Mouse (Mus musculus) induced T-regulatory cell, adult 2 months (primary cell): ENCODE data around the gene Dhrs13.
"Not testable (repeated sequence)": the region's sequence is repeated elsewhere in the genome, so short reads cannot be mapped to it uniquely, and the experiment has no call there.

Experiments
- DNase-seq: peaks from one replicate; pipeline ENCODE4 v3.0.0-alpha.2; 2012; ENCODE audit warnings: low read depth

Dhrs13 gene

GRCm38 (mm10) chr11:78042290-78042870 is 10.3 kb downstream of the Dhrs13 start:
- DNase-seq, result not testable (repeated sequence)

- DNase-seq, result no peak
Measured at GRCm38 (mm10) chr11:78044758-78045251, 12.7 kb downstream of the Dhrs13 start.

- not testable (repeated sequence) for DNase-seq
Measured at GRCm38 (mm10) chr11:78048637-78049036, 16.6 kb downstream of the Dhrs13 start.

- DNase-seq, result no peak
Measured at GRCm38 (mm10) chr11:78053078-78053477, 21.0 kb downstream of the Dhrs13 start.

GRCm38 (mm10) chr11:78056946-78057345 is 24.9 kb downstream of the Dhrs13 start:
- DNase-seq, result no peak

GRCm38 (mm10) chr11:78059833-78060757 is 28.0 kb downstream of the Dhrs13 start:
- DNase-seq, result peak; percentile 67

- no peak for DNase-seq
Measured at GRCm38 (mm10) chr11:78062563-78062962, 30.5 kb downstream of the Dhrs13 start.

GRCm38 (mm10) chr11:78065906-78066305 is 33.8 kb downstream of the Dhrs13 start:
- no peak for DNase-seq

- DNase-seq, result no peak
Measured at GRCm38 (mm10) chr11:78066641-78067040, 34.6 kb downstream of the Dhrs13 start.

- DNase-seq, result no peak
Measured at GRCm38 (mm10) chr11:78067566-78067965, 35.5 kb downstream of the Dhrs13 start.

GRCm38 (mm10) chr11:78069130-78069529 is 37.0 kb downstream of the Dhrs13 start:
- DNase-seq, result no peak

GRCm38 (mm10) chr11:78069646-78070045 is 37.6 kb downstream of the Dhrs13 start:
- DNase-seq, result no peak

GRCm38 (mm10) chr11:78071938-78072337 is 39.9 kb downstream of the Dhrs13 start:
- no peak for DNase-seq

GRCm38 (mm10) chr11:78072425-78073130 is 40.5 kb downstream of the Dhrs13 start:
- DNase-seq, result no peak

GRCm38 (mm10) chr11:78073577-78074276 is 41.6 kb downstream of the Dhrs13 start:
- DNase-seq, result no peak

GRCm38 (mm10) chr11:78074277-78074652 is 42.2 kb downstream of the Dhrs13 start:
- DNase-seq, result no peak

GRCm38 (mm10) chr11:78074666-78075065 is 42.6 kb downstream of the Dhrs13 start:
- DNase-seq, result no peak

- peak; percentile 86 for DNase-seq
Measured at GRCm38 (mm10) chr11:78079961-78080921, 48.2 kb downstream of the Dhrs13 start, which contains the start of gene Eral1. Gene Eral1 (minus strand): TSS chr11:78080383.

- no peak for DNase-seq
Measured at GRCm38 (mm10) chr11:78083595-78083994, 51.5 kb downstream of the Dhrs13 start.

GRCm38 (mm10) chr11:78086925-78087479 is 54.9 kb downstream of the Dhrs13 start:
- no peak for DNase-seq
